Mouse (Mus musculus) cerebellum, adult 8-10 months (tissue): ENCODE data around the gene Lhcgr.
"Not testable (repeated sequence)": the region's sequence is repeated elsewhere in the genome, so short reads cannot be mapped to it uniquely, and the experiment has no call there.

ENCODE experiments used
- DNase-seq: peaks from one replicate; pipeline ENCODE4 v3.0.0; 2022

Gene Lhcgr

DNA sequence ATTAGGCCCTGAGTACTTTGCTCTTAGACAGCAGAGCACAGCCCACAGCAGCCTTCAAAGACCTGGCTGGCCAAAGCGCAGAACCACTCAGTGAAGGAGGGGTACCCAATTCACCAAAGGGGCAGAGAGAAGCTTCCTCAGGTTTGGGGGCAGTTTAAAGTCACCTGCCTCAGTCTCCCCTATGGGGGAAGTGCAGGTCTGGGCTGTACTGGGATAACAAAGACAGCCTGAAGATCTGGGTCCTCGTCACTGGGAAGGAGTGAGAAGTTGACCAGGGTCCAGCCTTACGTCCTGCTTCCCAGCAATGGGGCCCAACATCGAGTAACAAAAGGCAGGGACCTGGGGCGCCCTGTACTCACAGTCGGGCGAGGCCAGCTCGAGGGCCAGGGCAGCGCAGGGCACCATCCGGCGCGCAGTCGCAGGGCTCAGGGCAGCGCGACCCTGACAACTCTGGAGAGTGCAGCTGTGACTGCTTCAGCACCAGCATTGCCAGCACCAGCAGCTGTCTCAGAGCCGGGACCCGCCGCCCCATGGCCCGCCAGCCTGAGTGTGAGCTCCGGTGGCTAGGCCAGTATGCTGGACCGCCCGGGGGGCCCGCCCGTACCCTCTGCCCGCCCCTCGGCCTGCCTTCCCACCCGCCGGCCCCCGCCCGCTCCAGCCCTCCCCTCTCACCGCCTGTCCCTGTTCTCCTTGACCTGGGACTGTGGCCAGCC, at the start of gene Lhcgr:
Gene Lhcgr (minus strand): TSS at position 551 of the 713 bp plus-strand sequence.
- no peak for DNase-seq

GRCm38 (mm10) chr17:88817601-88818000, 25.8 kb upstream of the Lhcgr start:
- DNase-seq: no peak

DNA sequence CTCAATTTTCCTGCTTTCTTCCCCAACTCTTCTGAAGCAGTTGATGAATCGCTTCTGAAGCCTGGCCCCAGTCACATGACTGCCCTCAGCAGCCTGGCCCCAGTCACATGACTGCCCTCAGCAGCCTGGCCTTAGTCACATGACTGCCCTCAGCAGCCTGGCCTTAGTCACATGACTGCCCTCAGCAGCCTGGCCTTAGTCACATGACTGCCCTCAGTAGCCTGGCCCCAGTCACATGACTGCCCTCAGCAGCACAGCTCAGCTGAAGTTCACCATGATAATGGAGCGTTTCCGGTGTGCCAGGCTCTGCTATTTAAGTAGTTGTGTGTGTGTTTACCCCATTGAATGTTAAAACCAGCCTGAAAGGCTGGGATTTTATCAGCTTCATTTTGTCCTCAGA, 21.2 kb upstream of the Lhcgr start:
- not testable (repeated sequence) for DNase-seq

GRCm38 (mm10) chr17:88810807-88811206, 19.0 kb upstream of the Lhcgr start:
- no peak for DNase-seq

- DNase-seq: no peak
Observed at GRCm38 (mm10) chr17:88806421-88806820, 14.6 kb upstream of the Lhcgr start.

- DNase-seq: no peak
Observed at GRCm38 (mm10) chr17:88803441-88803840, 11.7 kb upstream of the Lhcgr start.

DNA sequence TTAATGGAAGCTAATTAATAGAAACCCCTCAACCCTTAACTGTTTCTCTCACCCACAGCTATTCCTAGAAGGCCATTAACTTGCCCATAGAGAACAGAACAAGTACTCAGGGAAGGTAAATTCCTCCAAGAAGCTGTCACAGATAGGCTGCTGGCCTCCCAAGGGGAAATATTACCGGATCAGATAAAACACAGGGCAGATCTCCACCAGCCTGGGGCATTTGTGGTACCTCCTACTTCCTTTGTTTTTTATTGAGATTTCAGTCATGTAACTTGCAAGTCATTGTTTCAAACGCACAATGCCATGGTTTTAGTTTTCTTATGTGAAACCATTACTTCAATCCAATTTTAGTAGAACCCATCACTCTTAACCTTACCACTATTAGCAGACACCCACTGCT, 1.1 kb downstream of the Lhcgr start:
- no peak for DNase-seq

DNA sequence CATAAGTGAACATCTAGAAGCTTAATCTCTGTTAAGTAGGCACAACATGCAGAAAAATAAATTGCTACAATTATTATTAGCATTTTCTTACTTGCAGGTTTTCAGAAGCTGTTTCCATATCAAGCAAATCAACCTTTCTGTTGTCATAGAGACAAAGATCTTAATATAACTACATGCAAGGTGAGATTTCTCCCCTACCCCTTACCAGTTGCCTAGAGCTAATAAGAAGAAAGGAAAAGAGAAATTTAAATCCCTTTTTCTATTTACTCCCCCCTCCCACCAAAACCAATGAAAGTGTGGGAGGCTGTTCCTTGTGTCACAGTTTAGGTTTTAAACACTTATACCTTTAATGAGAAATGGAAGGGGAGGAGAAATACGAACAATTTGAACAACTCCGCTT, 3.4 kb downstream of the Lhcgr start:
- no peak for DNase-seq

GRCm38 (mm10) chr17:88786881-88787280, 4.9 kb downstream of the Lhcgr start:
- DNase-seq: no peak

GRCm38 (mm10) chr17:88786385-88786784, 5.4 kb downstream of the Lhcgr start:
- no peak for DNase-seq

- DNase-seq: no peak
Observed at GRCm38 (mm10) chr17:88779148-88779547, 12.6 kb downstream of the Lhcgr start.

GRCm38 (mm10) chr17:88774103-88774526, 17.7 kb downstream of the Lhcgr start:
- no peak for DNase-seq

DNA sequence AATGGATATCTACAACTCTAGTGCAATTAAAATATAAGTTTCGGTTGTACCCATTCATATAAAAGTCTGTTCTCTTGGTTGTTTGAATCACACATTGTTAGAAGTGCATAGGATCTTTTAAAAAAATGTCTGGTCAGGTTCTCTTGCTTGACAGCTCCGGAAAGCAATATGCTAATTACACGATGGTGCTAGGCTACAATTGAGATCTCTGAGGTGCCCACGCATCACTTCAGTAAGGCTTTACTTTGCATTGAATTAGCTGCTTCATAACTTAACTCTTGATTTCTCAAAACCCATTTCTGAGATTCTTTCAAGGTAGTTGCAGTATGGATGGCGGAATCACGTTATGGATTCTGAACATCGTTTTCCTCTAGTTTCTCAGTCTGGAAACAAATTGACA, 21.7 kb downstream of the Lhcgr start:
- DNase-seq: no peak

- DNase-seq: no peak
Observed at GRCm38 (mm10) chr17:88769283-88769859, 22.4 kb downstream of the Lhcgr start.

- DNase-seq: no peak
Observed at GRCm38 (mm10) chr17:88766857-88767256, 24.9 kb downstream of the Lhcgr start.

DNA sequence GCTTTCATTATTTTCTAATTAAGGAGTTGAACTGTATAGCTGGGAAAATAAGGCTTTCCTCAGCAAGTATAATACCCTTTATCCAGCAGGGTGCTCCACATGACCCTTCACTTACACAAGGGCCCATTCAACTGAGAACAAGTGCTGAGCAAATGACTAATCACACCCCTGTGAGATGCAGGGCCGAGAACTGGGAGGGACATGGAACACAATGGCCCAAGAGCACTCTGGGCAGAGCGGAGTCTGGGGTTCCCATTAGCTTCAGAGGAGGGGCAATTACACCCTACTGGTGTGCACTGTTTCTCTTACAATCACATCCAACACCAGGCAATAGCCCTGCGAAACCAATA, 27.7 kb downstream of the Lhcgr start:
- DNase-seq: no peak

- DNase-seq: no peak
Observed at GRCm38 (mm10) chr17:88763396-88764135, 28.2 kb downstream of the Lhcgr start.

GRCm38 (mm10) chr17:88758003-88758437, 33.8 kb downstream of the Lhcgr start:
- no peak for DNase-seq

DNA sequence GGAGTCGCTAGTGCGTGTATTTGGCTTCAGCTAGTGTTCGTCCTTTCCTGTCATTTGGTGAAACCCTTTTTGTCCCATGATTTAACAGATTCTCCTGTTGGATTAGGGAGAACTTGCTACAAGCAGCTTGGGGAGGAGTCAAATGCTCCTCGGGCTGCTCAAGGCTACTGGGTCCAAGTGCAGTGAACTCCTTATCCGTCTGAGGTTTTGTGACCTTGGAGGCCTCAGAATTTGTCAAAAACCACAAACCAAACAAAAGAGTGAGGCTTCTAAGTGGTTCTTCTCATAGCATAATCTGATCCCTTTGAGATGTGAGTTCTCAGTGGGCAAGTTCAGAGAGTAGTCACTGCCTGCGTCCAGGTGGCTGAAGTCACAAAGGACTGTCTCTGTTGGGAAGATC, 36.0 kb downstream of the Lhcgr start:
- no peak for DNase-seq

DNA sequence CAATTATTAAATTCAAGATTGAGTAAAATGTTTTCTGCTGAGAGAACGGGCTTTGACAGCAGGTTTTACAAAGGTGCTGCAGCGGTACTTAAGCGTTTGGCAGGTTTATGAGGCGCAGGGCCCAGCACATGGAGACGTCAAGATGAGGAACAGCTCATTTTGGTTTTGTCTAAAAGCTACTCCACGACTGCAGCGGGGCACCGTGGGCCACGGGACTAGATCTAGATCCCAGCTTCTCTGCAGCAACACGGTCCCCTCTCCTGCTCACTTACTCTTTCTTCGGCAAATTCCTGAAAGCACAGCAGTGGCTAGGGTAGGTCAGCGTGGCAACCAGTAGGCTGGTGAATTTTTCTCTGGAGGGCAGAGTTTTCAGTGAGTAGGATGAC, 38.3 kb downstream of the Lhcgr start:
- DNase-seq: no peak

DNA sequence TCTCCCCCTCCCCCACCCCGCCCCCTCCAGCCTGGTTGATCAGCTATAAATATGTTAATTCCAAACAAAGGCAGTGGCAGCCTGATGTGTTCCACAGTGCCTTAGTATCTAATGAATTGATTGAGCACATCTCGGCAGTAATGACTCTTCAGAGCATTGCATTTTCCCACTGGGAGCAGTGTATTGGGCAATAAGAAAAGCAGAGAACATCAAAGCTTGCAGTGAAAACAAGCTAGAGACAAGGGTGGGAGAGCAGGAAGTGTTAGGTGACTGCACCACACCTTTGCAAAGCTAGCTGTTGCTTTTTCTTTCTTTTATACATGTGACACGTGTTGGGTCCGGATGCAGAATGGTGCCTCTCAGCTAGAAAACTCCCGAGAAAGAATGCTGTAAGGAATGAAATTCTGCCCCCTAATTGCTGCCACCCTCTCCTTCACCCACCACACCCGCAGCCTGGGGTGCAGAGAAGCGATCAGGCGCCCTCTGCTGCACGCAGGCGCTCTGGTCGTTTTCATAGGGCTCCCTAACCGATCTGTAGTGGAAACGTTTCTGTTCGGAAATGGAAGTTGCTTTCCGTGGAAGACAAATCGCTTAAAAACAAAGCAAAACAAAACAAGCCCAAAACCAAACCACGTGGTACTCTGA, 38.8 kb downstream of the Lhcgr start:
- no peak for DNase-seq

DNA sequence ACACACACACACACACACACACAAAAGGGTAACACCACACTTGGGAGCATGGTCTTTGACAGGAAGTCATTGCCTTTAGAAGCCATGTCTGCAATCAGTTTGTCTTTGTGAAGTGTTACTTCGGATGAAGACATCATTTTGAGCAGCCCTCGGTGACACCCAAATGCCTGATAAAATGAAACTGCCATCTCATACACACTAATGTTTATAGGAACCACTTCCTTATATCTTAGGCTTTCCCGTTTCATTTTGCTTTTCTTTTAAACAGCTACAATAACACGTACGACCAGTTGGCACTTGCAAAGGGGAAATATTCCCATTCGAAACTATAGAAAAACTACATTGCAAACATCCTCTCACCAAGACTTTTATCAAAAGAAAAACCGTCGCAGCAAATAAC, 42.1 kb downstream of the Lhcgr start:
- no peak for DNase-seq

GRCm38 (mm10) chr17:88706231-88706649, 85.5 kb downstream of the Lhcgr start:
- DNase-seq: no peak

DNA sequence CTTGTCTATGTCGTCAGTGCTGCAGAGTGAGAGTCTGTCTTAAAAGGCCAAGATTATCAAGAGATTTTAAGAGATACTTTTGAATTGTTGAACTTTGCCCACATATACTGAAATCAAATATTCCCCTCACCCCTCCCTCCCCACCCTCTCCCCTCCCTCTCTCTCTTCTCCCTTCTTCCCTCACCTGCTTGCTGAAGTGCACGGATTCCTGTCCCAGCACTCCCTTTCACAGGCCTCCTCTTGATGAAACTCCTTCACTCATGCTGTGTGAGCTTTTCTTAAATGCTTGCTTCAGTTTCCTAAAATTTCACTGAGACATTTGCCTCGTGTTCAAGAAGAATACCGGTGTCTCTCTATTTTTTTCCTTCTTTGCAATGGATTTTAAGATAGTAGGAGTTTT, 88.7 kb downstream of the Lhcgr start:
- no peak for DNase-seq
